Mouse (Mus musculus) olfactory bulb, adult 2 months (tissue): ENCODE data around the gene Mpv17l.

Experiments used
- CTCF ChIP-seq: fragments of 200-500 bp; IDR thresholded peaks from 2 replicates; pipeline ENCODE4 v1.5.1; 2012; ENCODE audit warnings: low read depth, mild to moderate bottlenecking, low read length, moderate library complexity; ENCODE audit not compliant: insufficient read depth
- POLR2A ChIP-seq: fragments of 200-500 bp; IDR thresholded peaks from 2 replicates; pipeline ENCODE4 v1.6.1; 2012; ENCODE audit warnings: mild to moderate bottlenecking, low read depth, low read length, moderate library complexity; ENCODE audit not compliant: insufficient read depth

- peak; percentile 37; the same call in 1 of the 2 replicates for TF ChIP-seq POLR2A
- no peak for TF ChIP-seq CTCF
Measured at GRCm38 (mm10) chr16:13986574-13987478, 83.9 kb downstream of the Mpv17l start, which contains the start of the genes 2900011O08Rik and Ifitm7.
